Mouse (Mus musculus) megakaryocyte, embryonic 14.5 days (primary cell): ENCODE measurements around the gene Polrmt.

Source experiments
- FLI1 ChIP-seq: IDR thresholded peaks from 2 replicates; pipeline ENCODE4 v1.6.1; 2012; ENCODE audit warnings: low read length, inconsistent platforms, mixed read lengths
- GATA1 ChIP-seq: IDR thresholded peaks from 3 replicates; pipeline ENCODE4 v1.6.1; 2012; ENCODE audit warnings: mixed read lengths, low read length, inconsistent platforms, borderline replicate concordance

DNA sequence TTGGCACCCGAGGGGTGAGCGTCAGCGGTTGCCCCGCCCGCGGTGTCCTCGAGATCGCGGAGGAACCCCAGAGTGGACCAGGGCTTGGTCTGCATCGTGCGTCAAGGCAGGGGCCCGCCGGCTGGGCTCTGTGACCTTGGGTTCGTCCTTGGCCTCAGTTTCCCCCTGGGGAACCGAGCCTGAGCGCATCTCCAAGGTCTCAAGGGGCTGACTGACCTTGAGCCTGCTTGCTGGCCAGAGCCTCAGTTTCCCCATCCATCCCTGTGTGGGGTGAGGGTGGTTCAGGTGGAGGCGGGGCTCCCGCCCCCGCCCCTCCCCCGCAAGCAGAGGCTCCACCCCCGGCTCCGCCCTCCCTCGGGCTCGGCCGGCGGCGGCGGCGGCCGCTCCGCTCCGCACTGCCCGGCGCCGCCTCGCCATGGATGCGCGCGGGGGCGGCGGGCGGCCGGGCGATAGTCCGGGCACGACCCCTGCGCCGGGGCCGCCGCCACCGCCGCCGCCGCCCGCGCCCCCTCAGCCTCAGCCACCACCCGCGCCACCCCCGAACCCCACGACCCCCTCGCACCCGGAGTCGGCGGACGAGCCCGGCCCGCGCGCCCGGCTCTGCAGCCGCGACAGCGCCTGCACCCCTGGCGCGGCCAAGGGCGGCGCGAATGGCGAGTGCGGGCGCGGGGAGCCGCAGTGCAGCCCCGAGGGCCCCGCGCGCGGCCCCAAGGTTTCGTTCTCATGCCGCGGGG is 30.0 kb downstream of the Polrmt start, which contains the start of gene Hcn2:
- TF ChIP-seq FLI1, result no peak
- TF ChIP-seq GATA1, result no peak
